Mouse (Mus musculus) intestine, embryonic 16.5 days (tissue): ENCODE results near the gene Asic2. TPM values are rescaled to one million over a fixed set of nuclear protein-coding genes. Genes with fewer than 3 reads are reported as not detected.

Experiments
- ATAC-seq: fragments of 200-750 bp; cut with Nextera tagmentation; 2 replicates; pipeline ENCODE4 v1.8.0; 2017; ENCODE audit warnings: moderate TSS enrichment, moderate library complexity
- H3K27ac ChIP-seq: fragments of 300-500 bp; sonication (generic); 2 replicates; pipeline ENCODE4 v1.5.1; 2014; ENCODE audit warnings: mild to moderate bottlenecking, low read length
- H3K27me3 ChIP-seq: fragments of 300-500 bp; sonication (generic); replicated peaks from 2 replicates; pipeline ENCODE4 v1.6.1; 2014; ENCODE audit warnings: low read length, control low read depth, mixed read lengths; ENCODE audit not compliant: control insufficient read depth, insufficient read depth
- H3K36me3 ChIP-seq: fragments of 300-500 bp; sonication (generic); 2 replicates; pipeline ENCODE4 v1.6.1; 2014; ENCODE audit warnings: low read length, control low read depth; ENCODE audit not compliant: control insufficient read depth, insufficient read depth
- H3K4me1 ChIP-seq: fragments of 300-500 bp; sonication (generic); 2 replicates; pipeline ENCODE4 v1.6.1; 2014; ENCODE audit warnings: low read length, control low read depth, mixed read lengths; ENCODE audit not compliant: control insufficient read depth, insufficient read depth
- H3K4me2 ChIP-seq: fragments of 300-500 bp; sonication (generic); 2 replicates; pipeline ENCODE4 v1.6.1; 2014; ENCODE audit warnings: low read depth, low read length, control low read depth
- H3K4me3 ChIP-seq: fragments of 300-500 bp; sonication (generic); 2 replicates; pipeline ENCODE4 v1.5.1; 2014; ENCODE audit warnings: mild to moderate bottlenecking, low read length
- H3K9ac ChIP-seq: fragments of 300-500 bp; sonication (generic); 2 replicates; pipeline ENCODE4 v1.6.1; 2014; ENCODE audit warnings: low read depth, low read length
- H3K9me3 ChIP-seq: fragments of 300-500 bp; sonication (generic); 2 replicates; pipeline ENCODE4 v1.6.1; 2016; ENCODE audit warnings: low read length, control low read depth; ENCODE audit not compliant: control insufficient read depth
- WGBS: fragments of 180-500 bp; shearing (Covaris S2); extraction: QIAGEN DNeasy Blood & Tissue Kit; methylation state at CpG from one replicate; pipeline ENCODE4 v1.1.7; 2014; 5-methylcytosine and 5-hydroxymethylcytosine counted together
- polyA plus RNA-seq: library from polyadenylated mRNA; unstranded; fragments of >200 nt; fragmentation: Nextera tagmentation; extraction: Ambion mirVana; gene quantifications from 2 replicates; pipeline ENCODE4 v1.2.1, GENCODE M21; 2015

The Asic2 gene
- polyA plus RNA-seq, 1 experiment from 2014 or later = 0.15 TPM

DNA sequence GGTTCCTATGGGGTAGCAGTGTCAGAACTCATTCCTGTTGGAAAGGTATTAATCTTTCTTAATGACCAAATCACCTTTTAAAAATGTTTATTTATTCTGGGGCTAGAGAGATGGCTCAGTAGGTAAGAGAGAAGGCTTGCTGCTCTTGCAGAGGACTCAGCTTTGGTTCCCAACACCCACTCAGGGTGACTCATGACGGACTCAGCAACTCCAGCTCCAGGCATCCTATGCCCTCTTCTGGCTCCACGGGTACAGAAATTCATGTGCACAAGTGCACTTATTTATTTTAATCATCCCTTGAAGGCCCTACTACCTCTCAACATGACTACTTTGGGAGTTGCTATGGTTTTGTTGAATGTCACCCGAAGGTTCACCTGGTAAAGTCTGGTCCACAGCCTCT is 780.4 kb downstream of the Asic2 start:
- no peaks in the 10 kb centered on the region for H3K9me3 ChIP-seq
- no peak overlapping the region for H3K27ac ChIP-seq
- no peak for ATAC-seq
- H3K4me3 ChIP-seq = no peak overlapping the region
- H3K4me1 ChIP-seq = no peaks in the 10 kb centered on the region
- H3K27me3 ChIP-seq = no peaks in the 10 kb centered on the region
- H3K36me3 ChIP-seq = no peaks in the 10 kb centered on the region
- 77% methylated on average over 3 of the region's 3 CpGs for WGBS
- H3K4me2 ChIP-seq = no peak overlapping the region
- no peak overlapping the region for H3K9ac ChIP-seq

DNA sequence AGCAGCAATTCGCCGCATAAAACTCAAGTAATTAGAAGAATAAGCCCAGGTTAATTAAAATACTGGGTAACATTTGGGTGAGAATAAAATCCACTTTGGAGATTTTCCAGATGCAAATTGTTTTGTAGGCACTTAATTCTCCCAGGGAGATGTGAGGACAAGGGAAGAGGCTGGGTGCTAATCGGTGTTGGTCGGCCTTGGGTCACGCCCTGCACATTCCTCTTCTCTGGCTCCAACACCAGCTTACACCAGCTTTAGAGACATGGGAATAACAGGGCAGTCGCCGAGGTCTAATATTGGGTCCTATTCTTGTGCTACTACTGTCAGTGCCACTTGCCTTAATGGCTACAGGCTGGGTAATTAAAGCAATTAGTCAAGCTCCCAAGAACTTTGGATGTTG is 783.5 kb downstream of the Asic2 start:
- Histone ChIP-seq H3K4me2 (no peak overlapping the region), H3K27me3 (no peaks in the 10 kb centered on the region), H3K4me3 (no peak overlapping the region), H3K27ac (no peak overlapping the region), H3K36me3 (no peaks in the 10 kb centered on the region), H3K9me3 (no peaks in the 10 kb centered on the region), H3K4me1 (no peaks in the 10 kb centered on the region), H3K9ac (no peak overlapping the region)
- 69% methylated on average over 7 of the region's 7 CpGs for WGBS
- no peak for ATAC-seq

DNA sequence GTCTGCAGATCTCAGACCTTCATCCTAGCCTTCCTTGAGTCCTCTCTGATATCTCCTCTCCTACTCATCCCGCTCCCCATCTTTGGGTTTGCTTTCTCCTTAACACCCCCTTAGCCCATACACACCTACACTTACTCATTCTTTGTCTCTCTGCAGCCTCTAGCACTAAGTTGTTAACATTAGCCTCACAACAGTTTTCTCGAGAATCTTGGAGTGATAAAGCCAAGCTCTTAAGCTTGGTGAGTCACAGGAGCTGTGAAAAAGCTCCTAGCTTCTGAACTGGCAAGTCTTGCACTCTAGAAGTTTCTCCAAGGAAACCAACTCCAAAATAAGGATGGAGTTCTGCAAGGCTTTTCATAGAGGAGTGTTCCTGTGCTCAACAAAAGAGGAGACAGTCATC is 803.4 kb downstream of the Asic2 start:
- 84% methylated on average over 2 of the region's 2 CpGs for WGBS

DNA sequence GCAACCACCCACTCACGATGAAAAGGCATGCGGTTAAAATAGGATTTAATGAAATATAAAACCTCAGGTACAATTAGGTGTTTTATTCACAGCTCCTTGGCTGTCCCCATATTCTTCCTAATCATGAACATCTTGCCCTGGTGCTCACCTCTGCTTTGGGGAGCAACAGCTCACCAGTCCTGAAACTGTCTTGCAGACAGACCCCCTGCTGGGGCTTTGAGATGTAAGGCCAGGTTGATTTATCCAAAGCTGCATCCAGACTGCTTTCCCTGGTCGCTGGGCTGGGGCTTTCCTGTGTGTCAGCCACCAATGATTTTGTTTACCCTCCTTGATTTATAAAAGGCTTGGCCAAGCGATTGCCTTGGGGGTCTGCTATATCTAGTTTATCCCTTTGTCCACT is 805.2 kb downstream of the Asic2 start:
- H3K4me1 ChIP-seq = no peaks in the 10 kb centered on the region
- no peaks in the 10 kb centered on the region for H3K36me3 ChIP-seq
- ATAC-seq = no peak
- no peaks in the 10 kb centered on the region for H3K9me3 ChIP-seq
- no peaks in the 10 kb centered on the region for H3K27me3 ChIP-seq
- H3K4me3 ChIP-seq = no peak overlapping the region
- no peak overlapping the region for H3K27ac ChIP-seq
- WGBS = 58% methylated on average over 4 of the region's 4 CpGs
- no peak overlapping the region for H3K9ac ChIP-seq
- no peak overlapping the region for H3K4me2 ChIP-seq

More for the DNA sequence above, 803.4 kb downstream of the Asic2 start:
- Histone ChIP-seq H3K27ac (no peak overlapping the region), H3K36me3 (no peaks in the 10 kb centered on the region), H3K4me1 (no peaks in the 10 kb centered on the region), H3K4me3 (no peak overlapping the region), H3K27me3 (no peaks in the 10 kb centered on the region), H3K9me3 (no peaks in the 10 kb centered on the region), H3K4me2 (no peak overlapping the region), H3K9ac (no peak overlapping the region)
- no peak for ATAC-seq

DNA sequence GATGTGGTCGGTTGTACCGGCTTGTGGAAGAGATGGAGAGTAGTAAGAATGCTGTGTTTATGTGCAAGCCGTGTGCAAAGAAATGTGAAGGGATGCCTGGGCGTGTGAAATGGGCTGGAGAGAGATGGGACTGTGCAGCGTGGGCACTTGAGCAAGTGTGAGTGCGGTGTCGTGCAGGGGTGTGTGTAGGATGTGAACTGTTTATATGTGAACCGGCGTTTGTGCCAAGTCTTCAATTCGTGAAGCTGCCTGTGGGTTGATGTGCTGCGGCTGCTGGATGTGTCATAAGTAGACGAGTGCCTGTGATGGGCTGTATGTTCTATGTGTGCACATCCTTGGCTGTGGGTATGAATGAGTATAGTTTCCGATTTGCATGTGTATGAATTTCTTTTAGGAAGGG is 814.4 kb downstream of the Asic2 start:
- H3K9me3 ChIP-seq = no peaks in the 10 kb centered on the region
- no peak overlapping the region for H3K4me3 ChIP-seq
- no peaks in the 10 kb centered on the region for H3K36me3 ChIP-seq
- H3K27me3 ChIP-seq = peaks cover 49% of the 10 kb centered on the region
- H3K4me1 ChIP-seq = peaks cover 20% of the 10 kb centered on the region
- H3K27ac ChIP-seq = no peak overlapping the region
- no peak for ATAC-seq
- peak overlapping the region; percentile 91 for H3K4me2 ChIP-seq
- no peak overlapping the region for H3K9ac ChIP-seq
- 11% methylated on average over 13 of the region's 13 CpGs for WGBS

GRCm38 (mm10) chr11:81153161-81153840 is 815.0 kb downstream of the Asic2 start:
- H3K4me1 ChIP-seq = peaks cover 20% of the 10 kb centered on the region
- H3K4me3 ChIP-seq = peak overlapping the region; percentile 53
- H3K27ac ChIP-seq = no peak overlapping the region
- H3K9me3 ChIP-seq = no peaks in the 10 kb centered on the region
- H3K27me3 ChIP-seq = peaks cover 51% of the 10 kb centered on the region
- under 1% methylated on average over 57 of the region's 57 CpGs for WGBS
- H3K4me2 ChIP-seq = peak overlapping the region; percentile 91
- peak; percentile 66 for ATAC-seq
- H3K36me3 ChIP-seq = no peaks in the 10 kb centered on the region
- H3K9ac ChIP-seq = no peak overlapping the region

DNA sequence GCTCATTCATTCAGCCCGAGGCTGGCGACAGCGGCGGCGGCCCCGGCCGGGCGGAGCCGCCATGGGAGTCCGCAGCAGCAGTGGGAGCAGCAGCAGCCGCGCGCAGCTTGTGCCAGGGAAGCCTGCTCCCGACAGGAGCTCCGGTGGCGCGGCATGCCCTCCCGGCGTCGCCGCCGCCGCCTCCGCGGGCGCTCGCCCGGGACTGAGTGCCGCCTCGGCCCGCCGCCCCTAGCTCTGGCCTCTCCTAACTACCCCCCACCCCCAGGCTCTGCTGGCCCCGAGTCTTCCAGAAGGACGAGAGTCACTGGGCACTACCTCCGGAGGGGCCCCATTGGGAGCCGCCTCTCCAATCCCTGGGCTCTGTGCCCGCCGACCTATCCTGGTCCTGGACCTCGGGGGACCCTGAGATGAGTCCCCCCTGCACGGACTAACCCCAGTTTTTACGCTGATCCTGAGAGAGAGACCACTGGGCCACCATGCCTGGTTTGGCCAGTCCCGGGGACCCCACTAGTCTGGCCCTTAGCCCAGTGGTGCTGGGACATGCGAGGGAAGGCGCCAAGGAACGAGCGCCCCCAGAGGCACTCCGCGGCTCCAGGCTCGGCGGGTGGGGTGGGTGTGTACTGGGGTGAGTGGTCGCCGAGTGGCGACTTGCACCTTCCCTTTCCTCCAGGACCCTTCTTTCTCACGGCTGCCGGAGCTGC is 815.6 kb downstream of the Asic2 start:
- H3K36me3 ChIP-seq = no peaks in the 10 kb centered on the region
- WGBS = under 1% methylated on average over 55 of the region's 55 CpGs
- H3K27me3 ChIP-seq = peaks cover 54% of the 10 kb centered on the region
- no peak overlapping the region for H3K27ac ChIP-seq
- peak overlapping the region; percentile 53 for H3K4me3 ChIP-seq
- H3K9ac ChIP-seq = peak overlapping the region; percentile 40
- ATAC-seq = peak; percentile 44; the same call in 1 of the 2 replicates
- H3K4me2 ChIP-seq = peak overlapping the region; percentile 91
- peaks cover 20% of the 10 kb centered on the region for H3K4me1 ChIP-seq
- H3K9me3 ChIP-seq = no peaks in the 10 kb centered on the region

DNA sequence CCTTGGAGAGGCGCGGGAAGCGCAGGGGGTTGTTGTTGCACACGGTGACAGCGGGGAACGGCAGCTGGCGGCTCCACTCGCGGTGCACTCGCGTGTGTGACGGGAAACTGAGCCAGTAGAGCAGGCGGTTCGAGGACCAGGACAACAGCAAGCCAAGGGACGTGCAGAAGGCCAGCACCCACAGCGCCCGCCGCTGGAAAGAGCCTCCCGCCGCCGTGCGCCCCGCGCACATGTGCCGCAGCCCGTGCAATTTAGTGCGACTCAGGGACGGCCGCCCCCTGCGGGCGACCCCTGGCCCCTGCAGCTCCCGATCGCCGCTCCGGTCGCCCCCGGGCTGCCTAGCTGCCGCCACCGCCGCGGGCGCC is 816.3 kb downstream of the Asic2 start:
- H3K27me3 ChIP-seq = peaks cover 54% of the 10 kb centered on the region
- peak; percentile 36; the same call in 1 of the 2 replicates for ATAC-seq
- H3K9me3 ChIP-seq = no peaks in the 10 kb centered on the region
- H3K4me1 ChIP-seq = peaks cover 20% of the 10 kb centered on the region
- peak overlapping the region; percentile 91 for H3K4me2 ChIP-seq
- WGBS = 1% methylated on average over 38 of the region's 42 CpGs
- H3K9ac ChIP-seq = peak overlapping the region; percentile 40
- H3K4me3 ChIP-seq = peak overlapping the region; percentile 53
- no peak overlapping the region for H3K27ac ChIP-seq
- H3K36me3 ChIP-seq = no peaks in the 10 kb centered on the region

- H3K9ac ChIP-seq = peak overlapping the region; percentile 40; the same call in 1 of the 2 replicates
- WGBS = 5% methylated on average over 36 of the region's 36 CpGs
- H3K4me1 ChIP-seq = peaks cover 20% of the 10 kb centered on the region
- no peak for ATAC-seq
- no peaks in the 10 kb centered on the region for H3K36me3 ChIP-seq
- peaks cover 54% of the 10 kb centered on the region for H3K27me3 ChIP-seq
- H3K4me3 ChIP-seq = peak overlapping the region; percentile 53
- no peak overlapping the region for H3K27ac ChIP-seq
- peak overlapping the region; percentile 91 for H3K4me2 ChIP-seq
- H3K9me3 ChIP-seq = no peaks in the 10 kb centered on the region
Observed at GRCm38 (mm10) chr11:81151286-81152020, 816.8 kb downstream of the Asic2 start.
